ENCODE assay signal across 7 mouse cellular contexts in the genomic region with DNA sequence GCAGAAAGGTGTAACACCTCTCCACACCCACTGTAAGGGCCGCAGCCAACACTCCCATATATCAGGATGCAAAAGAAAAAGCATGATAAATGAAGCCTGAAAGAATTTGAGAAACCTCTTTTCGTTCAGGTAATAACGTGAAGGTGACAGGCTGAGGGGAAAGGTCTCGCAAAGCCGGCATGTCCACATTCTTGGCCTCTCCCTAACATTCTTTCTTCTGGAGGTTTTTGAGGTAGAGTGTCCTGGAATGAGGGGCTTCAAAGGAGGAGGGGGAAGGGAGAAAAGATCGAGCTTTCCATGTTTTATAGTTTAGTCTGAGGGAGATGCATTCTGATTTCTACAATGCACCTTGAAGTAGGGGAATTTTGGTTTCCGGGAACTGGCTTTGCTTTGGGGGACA. TPM values are rescaled to one million over a fixed set of nuclear protein-coding genes. Genes with fewer than 3 reads are reported as not detected.
DNase-seq lines count a peak whose midpoint lies in the region; ATAC-seq and TF ChIP-seq lines count a peak whose summit lies in the region.

Gene St7, plus strand, starts transcription at position 287 of the 400 bp plus-strand sequence.

- no peaks in the 10 kb centered on the region for H3K27me3 ChIP-seq in limb, embryonic 13.5 days
- H3K27me3 ChIP-seq in stomach, postnatal 0 days (ENCODE audit: control insufficient read depth, insufficient read depth, low read length) = no peaks in the 10 kb centered on the region

- H3K9ac ChIP-seq in limb, embryonic 13.5 days = peak within 1 kb of the TSS; percentile 94
- H3K9ac ChIP-seq in stomach, postnatal 0 days (ENCODE audit: low read length) = peak within 1 kb of the TSS; percentile 94

- peak within 1 kb of the TSS; percentile 73 for H3K4me2 ChIP-seq in limb, embryonic 13.5 days (replicated peaks)
- peak within 1 kb of the TSS; percentile 72 for H3K4me2 ChIP-seq in stomach, postnatal 0 days (replicated peaks; ENCODE audit: low read depth)

- no peaks in the 10 kb centered on the region for H3K4me1 ChIP-seq in embryonic fibroblast, embryonic 13.5 days (ENCODE audit: control insufficient read depth, insufficient read depth, low read length)
- H3K4me1 ChIP-seq in limb, embryonic 13.5 days = peaks cover 24% of the 10 kb centered on the region
- H3K4me1 ChIP-seq in stomach, postnatal 0 days (replicated peaks; ENCODE audit: control insufficient read depth, insufficient read depth) = no peaks in the 10 kb centered on the region; the same call in 1 of the 2 replicates

- intact Hi-C loops in heart, postnatal 10 days (cut with DNase I) = loop anchor here (5.0 kb wide), 1 partner anchor 55 kb away; the partner anchor contains the start of gene Capza2

- H3K9me3 ChIP-seq in limb, embryonic 13.5 days = no peaks in the 10 kb centered on the region
- H3K9me3 ChIP-seq in stomach, postnatal 0 days (ENCODE audit: control insufficient read depth, low read length) = no peaks in the 10 kb centered on the region

- no peak for ATAC-seq in limb, embryonic 13.5 days (ENCODE audit: low FRiP score, low read depth)
- ATAC-seq in stomach, postnatal 0 days (ENCODE audit: low FRiP score, low TSS enrichment) = no peak

- peaks cover 4% of the 10 kb centered on the region for H3K36me3 ChIP-seq in limb, embryonic 13.5 days
- H3K36me3 ChIP-seq in stomach, postnatal 0 days (ENCODE audit: control insufficient read depth, insufficient read depth, low read length) = no peaks in the 10 kb centered on the region

- TF ChIP-seq EP300 in stomach, postnatal 0 days (optimal IDR thresholded peaks at IDR 0.05) = no peak

- H3K4me3 ChIP-seq in embryonic fibroblast, embryonic 13.5 days (ENCODE audit: insufficient read depth, low read length) = peak within 1 kb of the TSS; percentile 54
- H3K4me3 ChIP-seq in limb, embryonic 13.5 days = peak within 1 kb of the TSS; percentile 75
- H3K4me3 ChIP-seq in stomach, postnatal 0 days (ENCODE audit: low read depth, low read length) = peak within 1 kb of the TSS; percentile 83

- WGBS in limb, embryonic 13.5 days = 66% methylated on average over 7 of the region's 7 CpGs
- 46% methylated on average over 7 of the region's 7 CpGs for WGBS in stomach, postnatal 0 days

- peak within 1 kb of the TSS; percentile 65 for H3K27ac ChIP-seq in embryonic fibroblast, embryonic 13.5 days (ENCODE audit: insufficient read depth, low read length)
- H3K27ac ChIP-seq in limb, embryonic 13.5 days = peak within 1 kb of the TSS; percentile 96
- peak within 1 kb of the TSS; percentile 98 for H3K27ac ChIP-seq in stomach, postnatal 0 days (replicated peaks)

- no peak for TF ChIP-seq POLR2A in embryonic fibroblast, embryonic 13.5 days (IDR thresholded peaks at IDR 0.05; ENCODE audit: low read depth, low read length)

- TF ChIP-seq CTCF in embryonic fibroblast, embryonic 13.5 days (IDR thresholded peaks at IDR 0.05; ENCODE audit: borderline replicate concordance, insufficient read depth, low read length) = no peak
- TF ChIP-seq CTCF in stomach, postnatal 0 days (IDR thresholded peaks at IDR 0.05; ENCODE audit: low read depth) = no peak

- no peak for DNase-seq in urinary bladder, adult 2 months (ENCODE audit: low spot score)
- DNase-seq in urinary bladder, postnatal 10 days (ENCODE audit: low spot score) = no peak
- DNase-seq in heart, postnatal 10 days = no peak
- no peak for DNase-seq in stomach, postnatal 0 days (ENCODE audit: low spot score)
- no peak for DNase-seq in embryo, embryonic 11 days

RNA-seq across cellular contexts. Expression of gene St7, which starts in this region (rescaled TPM):
- 28.5 and 33.4 TPM in 2 replicates for polyA plus RNA-seq in urinary bladder, adult 2 months (2012; rRNA removed)
- polyA plus RNA-seq in embryonic fibroblast, embryonic 13.5 days (2011; ENCODE audit: insufficient read length, low read depth, missing spikeins) = 20.0 and 23.0 TPM in 2 replicates
- total RNA-seq in heart, postnatal 10 days (2021) = 10 to 100 TPM; 29.8 to 30.7 TPM
- polyA plus RNA-seq in limb, embryonic 13.5 days (2015; fragmentation: Nextera tagmentation; extraction: Ambion mirVana) = 28.3 and 29.3 TPM in 2 replicates
- 11.8 and 12.5 TPM in 2 replicates for polyA plus RNA-seq in stomach, postnatal 0 days (2015; fragmentation: Nextera tagmentation; extraction: Ambion mirVana)
